Mouse (Mus musculus): ENCODE measurements around the gene Pof1b. TPM values are rescaled to one million over a fixed set of nuclear protein-coding genes. Genes with fewer than 3 reads are reported as not detected.

The Pof1b gene
- total RNA-seq (2021) = not detected

- intact Hi-C loops (cut with DNase I) = no loop called here
- no peak for DNase-seq
These were observed at the start of gene Pof1b for GRCm38 (mm10) chrX:112698508-112698907. Gene Pof1b, minus strand, starts transcription at chrX:112698651.

GRCm38 (mm10) chrX:112716587-112716986 lies 18.1 kb upstream of the Pof1b start:
- DNase-seq = no peak
- intact Hi-C loops (cut with DNase I) = no loop called here

GRCm38 (mm10) chrX:112694392-112694791 lies 4.1 kb downstream of the Pof1b start:
- DNase-seq = no peak
- intact Hi-C loops (cut with DNase I) = no loop called here

GRCm38 (mm10) chrX:112680605-112681004 lies 17.8 kb downstream of the Pof1b start:
- intact Hi-C loops (cut with DNase I) = no loop called here
- DNase-seq = no peak

- intact Hi-C loops (cut with DNase I) = no loop called here
- no peak for DNase-seq
These were observed 22.9 kb downstream of the Pof1b start for GRCm38 (mm10) chrX:112675525-112675924.

GRCm38 (mm10) chrX:112601306-112602120 lies 96.9 kb downstream of the Pof1b start:
- DNase-seq = peak; percentile 62
- intact Hi-C loops (cut with DNase I) = no loop called here

GRCm38 (mm10) chrX:112600511-112601305 lies 97.7 kb downstream of the Pof1b start, which contains the start of gene Zfp711:
Gene Zfp711, plus strand, starts transcription at chrX:112600526.
- peak; percentile 83 for DNase-seq
- intact Hi-C loops (cut with DNase I) = no loop called here

Other genes starting within 250 kb of the Pof1b start
- gene 2010106E10Rik, start 203.4 kb downstream of the Pof1b start, total RNA-seq (2021) = not detected
- gene Zfp711, start 98.1 kb downstream of the Pof1b start, total RNA-seq (2021) = 10 to 100 TPM; 32.2 to 35.6 TPM

Data from left cerebral cortex, postnatal 4 days (tissue).